Mouse (Mus musculus): ENCODE data around the gene Trp53inp2.
A peak's percentile ranks its signal among the peaks of the same experiment; 100 is the strongest.

The Trp53inp2 gene

GRCm38 (mm10) chr2:155385731-155386533, 5.1 kb downstream of the Trp53inp2 start:
- peak; percentile 21 for DNase-seq

GRCm38 (mm10) chr2:155386534-155386899, 5.7 kb downstream of the Trp53inp2 start:
- no peak for DNase-seq

GRCm38 (mm10) chr2:155387052-155387451, 6.2 kb downstream of the Trp53inp2 start:
- DNase-seq, result no peak

- no peak for DNase-seq
Measured at GRCm38 (mm10) chr2:155388573-155388972, 7.7 kb downstream of the Trp53inp2 start.

- DNase-seq, result no peak
Measured at GRCm38 (mm10) chr2:155394586-155394985, 13.7 kb downstream of the Trp53inp2 start.

- DNase-seq, result no peak
Measured at GRCm38 (mm10) chr2:155400276-155400675, 19.4 kb downstream of the Trp53inp2 start.

- no peak for DNase-seq
Measured at GRCm38 (mm10) chr2:155401926-155402325, 21.1 kb downstream of the Trp53inp2 start.

GRCm38 (mm10) chr2:155404635-155405034, 23.8 kb downstream of the Trp53inp2 start:
- DNase-seq, result no peak

GRCm38 (mm10) chr2:155420911-155421310, 40.1 kb downstream of the Trp53inp2 start:
- DNase-seq, result no peak

- DNase-seq, result peak; percentile 26
Measured at GRCm38 (mm10) chr2:155436445-155436844, 55.6 kb downstream of the Trp53inp2 start.

Measured in lung, postnatal 10 days (tissue).